Mouse (Mus musculus) E14TG2a.4 (cell line): Measurements from ENCODE around the gene Zbtb20.

Experiments used
- CTCF ChIP-seq: conservative IDR thresholded peaks from 2 replicates; pipeline ENCODE4 v1.5.1; 2014; ENCODE audit warnings: low read length
- POU5F1 ChIP-seq: IDR thresholded peaks from 2 replicates; pipeline ENCODE4 v1.6.1; 2014; ENCODE audit warnings: low read length, borderline replicate concordance

DNA sequence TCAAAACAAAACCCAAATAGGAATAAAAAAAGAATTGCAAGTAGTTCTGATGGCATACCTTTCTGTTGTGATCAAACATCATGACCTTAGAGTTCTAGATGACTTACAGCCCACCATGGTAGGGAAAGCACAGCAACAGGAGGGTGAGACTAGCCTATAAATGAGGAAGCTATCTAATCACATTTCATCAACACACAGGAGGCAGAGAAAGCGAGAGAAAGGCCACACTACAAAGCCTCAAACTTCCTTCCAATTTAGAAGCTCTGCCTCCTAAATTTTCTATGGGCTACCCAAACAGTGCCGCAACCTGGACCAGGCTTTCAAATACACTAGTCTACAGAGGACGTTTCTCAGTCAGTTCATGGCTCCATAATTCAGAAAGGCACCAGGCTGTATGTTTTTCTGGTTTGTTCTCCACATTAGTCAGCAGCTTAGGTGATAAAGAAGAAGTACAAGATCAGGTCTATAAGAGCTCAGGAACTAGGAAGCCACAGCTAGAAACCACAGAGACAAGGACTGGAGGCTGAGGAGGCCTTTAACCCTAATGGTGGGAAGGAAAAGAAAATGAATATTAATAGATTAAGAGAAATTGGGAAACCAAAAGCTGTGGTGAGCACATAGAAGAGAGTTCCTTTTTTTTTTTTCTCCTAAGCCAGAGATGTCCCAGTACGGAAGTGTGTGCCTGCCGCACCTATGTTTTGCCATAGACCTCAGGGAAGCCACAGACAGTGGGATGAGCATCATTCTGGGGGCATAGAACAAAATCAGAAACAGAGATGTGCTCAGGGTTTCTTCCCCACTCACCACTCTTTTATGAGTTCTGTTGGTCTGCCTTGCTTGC, 572.7 kb downstream of the Zbtb20 start:
- TF ChIP-seq CTCF (no peak), POU5F1 (no peak)
